Mouse (Mus musculus) liver, adult 2 months (tissue): ENCODE measurements at regions not wholly inside any gene's neighbourhood (a gene's known extent, or its start where the extent isn't known, plus 50 kb on each side); places are given as distances from the start of the nearest gene placed in this dataset.

Experiments used
- DNase-seq: peaks from one replicate; pipeline ENCODE4 v3.0.0-alpha.2; 2011; ENCODE audit warnings: low read depth, low spot score; ENCODE audit errors: extremely low read depth
- H3K27ac ChIP-seq: fragments of 200-500 bp; replicated peaks from 2 replicates; pipeline ENCODE4 v1.5.1; 2012; ENCODE audit warnings: low read depth, mild to moderate bottlenecking, control low read depth, inconsistent platforms, low read length; ENCODE audit not compliant: insufficient read depth
- H3K27me3 ChIP-seq: fragments of 200-500 bp; 2 replicates; pipeline ENCODE4 v1.6.1; 2012; ENCODE audit warnings: mild to moderate bottlenecking, moderate library complexity, low read length, inconsistent platforms; ENCODE audit not compliant: control insufficient read depth, insufficient read depth
- H3K36me3 ChIP-seq: fragments of 200-500 bp; 2 replicates; pipeline ENCODE4 v1.6.1; 2012; ENCODE audit warnings: low read length, inconsistent platforms; ENCODE audit not compliant: control insufficient read depth, insufficient read depth
- H3K4me1 ChIP-seq: fragments of 200-500 bp; 2 replicates; pipeline ENCODE4 v1.6.1; 2011; ENCODE audit warnings: low read length; ENCODE audit not compliant: control insufficient read depth, insufficient read depth
- H3K4me3 ChIP-seq: fragments of 200-500 bp; 2 replicates; pipeline ENCODE4 v1.5.1; 2011; ENCODE audit warnings: low read depth, mild to moderate bottlenecking, control low read depth, low read length, moderate library complexity; ENCODE audit not compliant: insufficient read depth
- H3K79me2 ChIP-seq: fragments of 200-500 bp; 2 replicates; pipeline ENCODE4 v1.6.1; 2012; ENCODE audit warnings: inconsistent platforms, mild to moderate bottlenecking, low read length, moderate library complexity; ENCODE audit not compliant: control insufficient read depth, insufficient read depth
- H3K9ac ChIP-seq: fragments of 200-500 bp; 2 replicates; pipeline ENCODE4 v1.6.1; 2012; ENCODE audit warnings: low read depth, mild to moderate bottlenecking, control low read depth, inconsistent platforms, low read length
- CTCF ChIP-seq: fragments of 200-500 bp; IDR thresholded peaks from 2 replicates; pipeline ENCODE4 v1.5.1; 2011; ENCODE audit warnings: low read depth, low read length, control low read depth
- POLR2A ChIP-seq: fragments of 200-500 bp; IDR thresholded peaks from 2 replicates; pipeline ENCODE4 v1.6.1; 2011; ENCODE audit warnings: low read length, control low read depth; ENCODE audit not compliant: insufficient read depth; ENCODE audit errors: extremely low read depth
- WGBS: fragments of 180-500 bp; shearing (Covaris S2); methylation state at CpG from one replicate; pipeline ENCODE4 v1.1.7; 2018; 5-methylcytosine and 5-hydroxymethylcytosine counted together

DNA sequence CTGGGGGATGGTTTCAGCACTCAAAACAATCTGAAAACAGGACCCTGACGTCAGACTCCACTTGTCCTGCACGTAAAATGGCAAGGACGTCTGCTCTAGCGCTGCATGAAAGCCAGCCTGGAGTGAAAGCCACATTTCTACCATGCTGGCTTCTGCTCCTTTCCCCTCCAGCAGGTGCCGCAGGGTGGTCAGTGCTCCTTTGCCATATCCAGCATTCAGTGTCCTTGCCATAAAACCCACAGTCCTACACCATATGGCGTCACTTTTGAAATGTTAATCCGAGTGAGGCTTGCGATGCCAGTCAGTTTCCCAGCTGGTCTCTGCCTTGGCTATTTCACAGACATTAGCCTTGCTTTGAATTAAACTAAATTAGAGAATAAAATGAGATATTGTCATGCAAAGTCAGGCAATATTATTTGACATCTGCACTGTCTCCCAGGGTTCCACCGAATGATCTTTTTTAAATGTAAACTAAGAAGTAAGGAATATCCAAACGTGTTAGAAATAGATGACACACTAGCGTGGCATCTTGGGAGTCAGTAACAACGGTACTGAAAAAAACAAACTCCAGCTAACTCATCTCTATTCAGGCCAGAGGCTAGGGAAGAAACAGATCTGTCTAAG, 125.7 kb downstream of the Tas2r134 start:
- H3K4me1 ChIP-seq: no peaks in the 10 kb centered on the region
- H3K4me3 ChIP-seq: no peak overlapping the region
- TF ChIP-seq POLR2A: no peak
- TF ChIP-seq CTCF: no peak
- no peaks in the 10 kb centered on the region for H3K27me3 ChIP-seq
- H3K36me3 ChIP-seq: no peaks in the 10 kb centered on the region
- no peaks in the 10 kb centered on the region for H3K79me2 ChIP-seq
- no peak for DNase-seq
- no peak overlapping the region for H3K27ac ChIP-seq
- WGBS: 78% methylated on average over 12 of the region's 12 CpGs
- H3K9ac ChIP-seq: no peak overlapping the region

DNA sequence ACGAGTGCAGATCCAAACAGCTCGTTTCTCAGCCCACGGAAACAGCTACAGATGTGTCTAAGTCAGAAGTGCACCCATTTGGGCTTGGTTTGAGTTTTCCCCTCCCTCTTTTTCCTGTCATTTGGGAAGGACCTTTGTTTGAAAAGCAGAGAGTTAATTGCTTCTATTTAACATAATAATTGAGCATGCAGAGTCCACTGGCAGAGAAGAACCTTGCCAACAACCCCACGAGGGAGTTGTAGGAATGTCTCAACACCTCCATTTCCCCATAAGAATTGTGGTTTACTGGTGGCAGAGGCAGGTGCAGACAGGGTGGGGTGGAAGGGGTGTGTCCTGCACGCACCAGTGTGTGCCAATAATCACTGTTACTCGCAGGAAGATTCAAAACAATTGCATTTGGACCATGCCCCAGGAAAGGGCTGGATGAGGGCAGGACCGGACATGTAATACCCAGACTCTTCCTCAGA, 126.3 kb downstream of the Tas2r134 start:
- Histone ChIP-seq H3K4me3 (no peak overlapping the region), H3K79me2 (no peaks in the 10 kb centered on the region), H3K27me3 (no peaks in the 10 kb centered on the region), H3K9ac (no peak overlapping the region), H3K27ac (no peak overlapping the region), H3K4me1 (no peaks in the 10 kb centered on the region), H3K36me3 (no peaks in the 10 kb centered on the region)
- WGBS: 65% methylated on average over 7 of the region's 7 CpGs
- TF ChIP-seq POLR2A: no peak
- TF ChIP-seq CTCF: no peak
- no peak for DNase-seq

DNA sequence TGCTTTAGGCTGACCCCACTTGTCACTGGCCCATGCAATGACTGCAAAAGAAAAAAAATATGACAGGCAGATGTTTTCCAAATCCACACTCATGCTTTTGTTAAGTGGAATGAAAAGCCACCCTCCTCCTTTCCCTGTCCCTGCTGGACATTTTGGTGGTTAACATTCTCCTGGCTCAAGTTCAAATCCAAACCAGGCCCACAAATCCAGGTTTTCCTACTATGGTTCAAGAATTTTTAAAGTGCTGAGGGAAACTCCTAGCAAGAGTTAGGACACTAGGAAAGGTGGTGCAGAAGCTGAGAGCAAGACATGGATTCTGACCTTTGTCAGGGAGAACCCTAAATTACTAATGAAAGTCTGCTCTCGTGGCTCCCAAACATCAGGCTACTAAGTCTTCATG, 130.1 kb downstream of the Tas2r134 start:
- WGBS: 88% methylated on average over 1 of the region's 1 CpGs
- Histone ChIP-seq H3K36me3 (no peaks in the 10 kb centered on the region), H3K9ac (no peak overlapping the region), H3K27ac (no peak overlapping the region), H3K4me1 (no peaks in the 10 kb centered on the region), H3K27me3 (no peaks in the 10 kb centered on the region), H3K4me3 (no peak overlapping the region), H3K79me2 (no peaks in the 10 kb centered on the region)
- no peak for TF ChIP-seq POLR2A
- TF ChIP-seq CTCF: no peak
- DNase-seq: no peak

DNA sequence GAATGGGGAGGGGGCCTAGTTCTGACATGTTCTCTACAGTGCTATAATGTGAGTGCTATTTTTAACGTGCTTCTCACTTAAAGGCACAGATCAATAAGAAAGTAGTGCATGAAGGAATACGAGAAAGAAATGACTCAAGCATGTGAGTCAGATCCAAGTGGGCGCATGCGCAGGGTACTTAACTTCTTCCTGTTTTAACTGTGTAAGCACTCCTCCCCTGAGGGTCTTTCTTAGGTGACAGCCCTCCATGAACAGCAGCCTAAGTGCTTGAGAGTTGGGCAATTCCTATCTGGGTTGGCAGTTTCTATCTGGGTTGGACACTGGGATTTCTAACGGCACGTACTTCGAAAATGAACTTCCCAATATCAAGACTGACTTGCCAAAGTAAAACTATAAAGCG, 130.8 kb downstream of the Tas2r134 start:
- no peaks in the 10 kb centered on the region for H3K27me3 ChIP-seq
- H3K4me1 ChIP-seq: no peaks in the 10 kb centered on the region
- TF ChIP-seq CTCF (no peak), POLR2A (no peak)
- no peak for DNase-seq
- WGBS: 89% methylated on average over 8 of the region's 8 CpGs
- H3K27ac ChIP-seq: no peak overlapping the region
- H3K36me3 ChIP-seq: no peaks in the 10 kb centered on the region
- H3K79me2 ChIP-seq: no peaks in the 10 kb centered on the region
- H3K9ac ChIP-seq: no peak overlapping the region
- H3K4me3 ChIP-seq: no peak overlapping the region

DNA sequence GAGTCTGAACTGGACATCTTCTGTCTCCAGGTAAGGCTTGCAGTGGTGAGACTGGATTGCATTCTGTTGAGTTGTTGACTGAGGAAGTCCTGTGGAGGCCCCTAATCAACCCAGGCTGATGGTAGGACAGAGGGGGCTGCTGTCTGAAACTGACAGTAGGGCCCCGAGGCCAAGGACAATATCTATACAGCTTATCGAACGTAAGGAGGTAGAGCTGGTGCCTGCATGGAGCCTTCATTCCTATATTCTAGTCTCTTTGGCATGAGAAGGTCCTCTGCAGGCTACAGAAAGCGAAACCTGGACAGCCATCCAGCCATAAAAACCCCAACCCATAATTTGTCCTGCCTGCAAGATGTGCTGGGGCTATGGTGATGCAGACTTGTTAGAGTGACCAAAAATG, 135.6 kb downstream of the Tas2r134 start:
- no peak for DNase-seq
- TF ChIP-seq POLR2A (no peak), CTCF (no peak)
- Histone ChIP-seq H3K27me3 (no peaks in the 10 kb centered on the region), H3K27ac (no peak overlapping the region), H3K79me2 (no peaks in the 10 kb centered on the region), H3K4me3 (no peak overlapping the region), H3K4me1 (no peaks in the 10 kb centered on the region), H3K9ac (no peak overlapping the region), H3K36me3 (no peaks in the 10 kb centered on the region)
- WGBS: 93% methylated on average over 4 of the region's 4 CpGs

DNA sequence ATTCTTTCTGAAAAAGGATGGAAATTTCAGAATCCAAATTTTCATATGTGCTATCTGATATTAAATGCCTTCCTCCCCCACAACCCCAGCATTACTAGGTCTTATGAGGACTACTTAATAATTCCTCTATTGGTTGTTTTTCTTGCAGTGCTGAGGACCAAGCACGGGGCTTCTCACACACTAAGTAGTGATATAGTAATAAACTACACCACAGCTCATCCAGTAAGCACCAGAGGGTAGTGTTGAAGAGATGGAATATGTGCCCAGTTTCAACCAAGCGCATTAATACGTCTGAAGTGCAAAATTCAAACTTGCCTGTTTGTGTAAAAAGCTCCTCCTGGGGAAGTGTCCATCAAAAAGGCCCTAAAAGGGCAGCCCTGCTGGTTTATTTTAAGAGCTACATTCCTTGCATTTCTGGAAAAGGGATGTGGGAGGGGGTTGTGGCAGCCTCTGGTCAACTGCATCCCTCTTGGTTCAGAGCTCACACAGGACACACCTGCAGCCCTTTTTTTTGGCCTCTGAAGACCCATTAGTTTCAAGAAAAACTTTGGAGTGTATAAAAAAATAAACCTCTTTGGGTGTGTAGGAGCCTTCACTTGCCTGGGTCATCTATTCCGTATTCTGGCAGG, 140.3 kb downstream of the Tas2r134 start:
- TF ChIP-seq CTCF (no peak), POLR2A (no peak)
- Histone ChIP-seq H3K9ac (no peak overlapping the region), H3K4me1 (no peaks in the 10 kb centered on the region), H3K36me3 (no peaks in the 10 kb centered on the region), H3K27me3 (no peaks in the 10 kb centered on the region), H3K4me3 (no peak overlapping the region), H3K27ac (no peak overlapping the region), H3K79me2 (no peaks in the 10 kb centered on the region)
- no peak for DNase-seq
- 80% methylated on average over 4 of the region's 4 CpGs for WGBS
